Mouse (Mus musculus) heart, adult 2 months (tissue): ENCODE results near the gene Ctbs. TPM values are rescaled to one million over a fixed set of nuclear protein-coding genes. Genes with fewer than 3 reads are reported as not detected.

Source experiments
- DNase-seq, 2 experiments: peaks; one replicate each; pipeline ENCODE4 v3.0.0; 2021
- H3K27ac ChIP-seq: fragments of 200-600 bp; 2 replicates; pipeline ENCODE4 v1.8.1; 2022
- H3K27me3 ChIP-seq: fragments of 200-500 bp; 2 replicates; pipeline ENCODE4 v1.6.1; 2012; ENCODE audit warnings: mild to moderate bottlenecking, low read length, inconsistent platforms, mixed read lengths; ENCODE audit not compliant: control insufficient read depth, insufficient read depth
- H3K36me3 ChIP-seq: fragments of 200-500 bp; 2 replicates; pipeline ENCODE4 v1.6.1; 2012; ENCODE audit warnings: low read length, inconsistent platforms; ENCODE audit not compliant: control insufficient read depth, insufficient read depth
- H3K4me1 ChIP-seq: fragments of 200-500 bp; 2 replicates; pipeline ENCODE4 v1.6.1; 2011; ENCODE audit warnings: low read length; ENCODE audit not compliant: control insufficient read depth, insufficient read depth
- H3K4me3 ChIP-seq: fragments of 200-600 bp; 2 replicates; pipeline ENCODE4 v1.8.1; 2022
- H3K79me2 ChIP-seq: fragments of 200-500 bp; replicated peaks from 2 replicates; pipeline ENCODE4 v1.6.1; 2012; ENCODE audit warnings: mild to moderate bottlenecking, inconsistent platforms, low read length, moderate library complexity, mixed read lengths; ENCODE audit not compliant: control insufficient read depth, insufficient read depth
- H3K9ac ChIP-seq: fragments of 200-500 bp; 2 replicates; pipeline ENCODE4 v1.6.1; 2012; ENCODE audit warnings: low read depth, mild to moderate bottlenecking, control low read depth, inconsistent platforms, low read length, mixed read lengths
- CTCF ChIP-seq: fragments of 200-600 bp; IDR thresholded peaks from 2 replicates; pipeline ENCODE4 v1.8.1; 2022; ENCODE audit warnings: antibody characterized with exemption, mild to moderate bottlenecking, moderate library complexity
- EP300 ChIP-seq: fragments of 200-500 bp; IDR thresholded peaks from 2 replicates; pipeline ENCODE4 v1.6.1; 2011; ENCODE audit warnings: low read depth, low read length, control low read depth; ENCODE audit not compliant: insufficient read depth
- POLR2A ChIP-seq: fragments of 200-500 bp; IDR thresholded peaks from 2 replicates; pipeline ENCODE4 v1.6.1; 2011; ENCODE audit warnings: mild to moderate bottlenecking, low read depth, low read length, control low read depth; ENCODE audit not compliant: insufficient read depth
- WGBS: fragments of 180-500 bp; shearing (Covaris S2); methylation state at CpG from one replicate; pipeline ENCODE4 v1.1.7; 2018; 5-methylcytosine and 5-hydroxymethylcytosine counted together
- intact Hi-C: fragments of 180-260 bp; cut with DNase I; formaldehyde crosslinking; loops from one replicate; pipeline ENCODE4 v1.15.1; 2025
- polyA plus RNA-seq: library from polyadenylated mRNA; depleted of rRNA; stranded (reverse); fragments of >200 nt; gene quantifications from 2 replicates; pipeline ENCODE4 v1.2.3, GENCODE M21; 2012
- total RNA-seq, 2 experiments: library from RNA; stranded (reverse); gene quantifications; 2 replicates each; pipeline ENCODE4 v1.2.3; 2021

Gene Ctbs
- total and polyA plus RNA-seq, 3 experiments = 1.7 to 3.7 (median 3.2) TPM

DNA sequence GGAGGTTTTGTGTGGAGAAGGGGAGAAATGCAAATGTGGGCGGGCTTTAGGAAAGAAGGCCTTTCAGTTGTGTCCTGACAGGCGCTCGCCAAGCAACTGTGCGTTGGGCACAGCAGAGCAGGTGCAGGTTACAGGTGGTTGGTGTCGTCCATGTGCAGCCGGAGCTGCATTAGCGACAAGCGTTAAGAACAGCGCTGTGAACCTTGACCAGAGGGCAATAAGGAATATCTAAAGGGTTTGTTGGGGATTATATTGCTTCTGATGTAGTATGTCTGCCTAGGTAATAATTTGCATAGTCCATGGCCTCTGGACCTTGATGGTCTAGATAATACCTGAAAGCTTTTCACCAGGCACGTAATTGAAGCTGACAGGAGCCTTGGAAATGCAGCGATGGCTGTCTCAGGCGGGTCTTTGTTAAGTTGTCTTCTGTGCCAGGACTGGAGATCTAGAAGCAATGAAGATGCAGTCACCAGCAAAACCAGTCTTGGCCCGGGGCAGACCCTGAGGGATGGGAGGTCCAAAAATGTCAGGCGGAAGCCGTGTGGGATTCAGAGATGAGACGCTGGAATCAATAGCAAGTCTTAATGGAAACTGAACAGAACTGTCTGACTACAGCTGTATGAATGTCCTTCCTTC is 42.4 kb upstream of the Ctbs start:
- Histone ChIP-seq H3K27me3 (no peaks in the 10 kb centered on the region), H3K79me2 (0 out of 2 replicates have a peak, but pooled peaks cover 2% of the 10 kb centered on the region), H3K4me3 (no peak overlapping the region), H3K9ac (no peak overlapping the region), H3K36me3 (no peaks in the 10 kb centered on the region), H3K4me1 (no peaks in the 10 kb centered on the region), H3K27ac (no peak overlapping the region)
- intact Hi-C loops = loop anchor here (10.0 kb wide), 1 partner anchor 408 kb away; the partner anchor contains the start of gene Prkacb
- no peak for DNase-seq
- no peak for TF ChIP-seq CTCF
- TF ChIP-seq POLR2A = no peak
- TF ChIP-seq EP300 = no peak
- WGBS = 96% methylated on average over 16 of the region's 16 CpGs

DNA sequence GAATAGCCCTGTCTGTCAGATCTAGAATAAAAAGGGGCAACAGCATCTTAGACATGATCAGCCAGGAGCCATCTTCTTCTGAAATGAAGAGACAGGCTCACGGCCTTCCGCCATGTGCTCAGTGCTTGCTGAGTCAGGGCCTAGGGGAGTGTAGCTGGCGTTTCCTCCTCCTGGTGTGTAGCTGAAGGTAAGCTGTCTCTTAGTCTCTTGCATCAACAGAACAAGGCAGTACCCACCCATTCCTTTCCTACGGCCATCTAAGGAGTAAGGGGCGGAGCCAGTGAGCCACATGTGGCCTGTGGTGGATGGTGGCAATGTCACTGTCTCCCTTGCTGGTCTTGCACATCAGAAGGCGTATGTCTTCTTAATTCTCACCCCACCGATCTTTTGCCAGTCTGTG is 39.5 kb upstream of the Ctbs start:
- Histone ChIP-seq H3K4me3 (no peak overlapping the region), H3K36me3 (no peaks in the 10 kb centered on the region), H3K27ac (no peak overlapping the region), H3K27me3 (no peaks in the 10 kb centered on the region), H3K4me1 (no peaks in the 10 kb centered on the region), H3K79me2 (0 out of 2 replicates have a peak, but pooled peaks cover 2% of the 10 kb centered on the region), H3K9ac (no peak overlapping the region)
- TF ChIP-seq EP300 (no peak), CTCF (no peak), POLR2A (no peak)
- intact Hi-C loops = no loop called here
- 91% methylated on average over 7 of the region's 7 CpGs for WGBS
- no peak for DNase-seq

DNA sequence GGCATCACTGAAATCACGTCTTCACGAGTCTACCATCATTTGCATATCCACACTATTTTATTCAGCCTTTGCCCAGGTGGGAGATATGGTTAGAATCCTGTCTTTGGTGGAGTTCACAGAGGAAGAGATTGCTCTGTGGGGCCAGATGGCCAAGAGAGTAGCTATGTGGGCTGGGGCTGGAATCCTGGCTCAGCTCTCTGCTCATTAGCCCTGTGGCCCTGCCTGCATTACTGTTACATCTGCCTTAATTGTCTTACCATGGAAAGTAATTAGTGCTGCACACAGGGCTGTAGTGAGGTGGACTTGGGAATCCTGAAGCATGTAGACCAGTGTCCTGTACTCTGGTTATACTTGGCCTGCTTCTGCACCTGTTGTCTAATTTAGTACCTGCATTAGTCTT is 37.6 kb upstream of the Ctbs start:
- H3K4me1 ChIP-seq = no peaks in the 10 kb centered on the region
- H3K27ac ChIP-seq = no peak overlapping the region
- no peak for DNase-seq
- WGBS = 72% methylated on average over 2 of the region's 2 CpGs
- no peak overlapping the region for H3K9ac ChIP-seq
- H3K4me3 ChIP-seq = no peak overlapping the region
- intact Hi-C loops = no loop called here
- TF ChIP-seq EP300 (no peak), POLR2A (no peak), CTCF (no peak)
- H3K79me2 ChIP-seq = 0 out of 2 replicates have a peak, but pooled peaks cover 2% of the 10 kb centered on the region
- no peaks in the 10 kb centered on the region for H3K27me3 ChIP-seq
- H3K36me3 ChIP-seq = no peaks in the 10 kb centered on the region

- H3K4me3 ChIP-seq = no peak overlapping the region
- H3K27ac ChIP-seq = no peak overlapping the region
- intact Hi-C loops = no loop called here
- H3K27me3 ChIP-seq = no peaks in the 10 kb centered on the region
- no peak overlapping the region for H3K9ac ChIP-seq
- TF ChIP-seq EP300 = no peak
- no peak for TF ChIP-seq POLR2A
- TF ChIP-seq CTCF = no peak
- H3K79me2 ChIP-seq = 0 out of 2 replicates have a peak, but pooled peaks cover 2% of the 10 kb centered on the region
- DNase-seq = no peak
- WGBS = 90% methylated on average over 7 of the region's 7 CpGs
- no peaks in the 10 kb centered on the region for H3K4me1 ChIP-seq
- no peaks in the 10 kb centered on the region for H3K36me3 ChIP-seq
Measured at GRCm38 (mm10) chr3:146412480-146412879, 37.1 kb upstream of the Ctbs start.

DNA sequence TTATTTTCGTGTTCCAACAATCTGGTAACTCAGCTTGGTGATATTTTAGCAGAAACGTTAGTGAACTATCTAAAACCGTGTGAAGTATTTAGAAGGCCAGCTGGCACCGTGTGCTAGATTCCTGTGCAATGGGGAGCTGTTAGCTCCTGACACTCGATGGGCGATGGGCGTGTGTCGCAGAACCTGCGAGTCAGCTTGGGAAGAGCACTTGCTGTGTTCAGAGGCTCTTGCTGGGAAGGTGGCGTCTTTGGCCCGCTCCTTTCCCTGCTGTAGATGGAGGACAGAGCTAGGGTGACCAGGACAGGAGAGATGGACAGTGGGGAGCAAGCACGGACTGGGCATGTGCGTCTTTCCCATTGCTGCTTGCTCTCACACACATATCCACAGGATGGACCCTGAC is 36.6 kb upstream of the Ctbs start:
- intact Hi-C loops = no loop called here
- H3K36me3 ChIP-seq = no peaks in the 10 kb centered on the region
- H3K4me1 ChIP-seq = no peaks in the 10 kb centered on the region
- H3K9ac ChIP-seq = no peak overlapping the region
- 0 out of 2 replicates have a peak, but pooled peaks cover 2% of the 10 kb centered on the region for H3K79me2 ChIP-seq
- no peak overlapping the region for H3K4me3 ChIP-seq
- no peak for DNase-seq
- WGBS = 82% methylated on average over 13 of the region's 13 CpGs
- no peaks in the 10 kb centered on the region for H3K27me3 ChIP-seq
- TF ChIP-seq EP300 (no peak), CTCF (no peak), POLR2A (no peak)
- no peak overlapping the region for H3K27ac ChIP-seq

- Histone ChIP-seq H3K4me3 (no peak overlapping the region), H3K9ac (no peak overlapping the region), H3K79me2 (0 out of 2 replicates have a peak, but pooled peaks cover 2% of the 10 kb centered on the region), H3K4me1 (no peaks in the 10 kb centered on the region), H3K27ac (no peak overlapping the region), H3K27me3 (no peaks in the 10 kb centered on the region), H3K36me3 (no peaks in the 10 kb centered on the region)
- WGBS = 54% methylated on average over 4 of the region's 4 CpGs
- no peak for DNase-seq
- intact Hi-C loops = no loop called here
- TF ChIP-seq EP300 (no peak), CTCF (no peak), POLR2A (no peak)
Measured at GRCm38 (mm10) chr3:146413992-146414391, 35.6 kb upstream of the Ctbs start.
